Mouse (Mus musculus): ENCODE measurements around the gene Mtmr12.

DNA sequence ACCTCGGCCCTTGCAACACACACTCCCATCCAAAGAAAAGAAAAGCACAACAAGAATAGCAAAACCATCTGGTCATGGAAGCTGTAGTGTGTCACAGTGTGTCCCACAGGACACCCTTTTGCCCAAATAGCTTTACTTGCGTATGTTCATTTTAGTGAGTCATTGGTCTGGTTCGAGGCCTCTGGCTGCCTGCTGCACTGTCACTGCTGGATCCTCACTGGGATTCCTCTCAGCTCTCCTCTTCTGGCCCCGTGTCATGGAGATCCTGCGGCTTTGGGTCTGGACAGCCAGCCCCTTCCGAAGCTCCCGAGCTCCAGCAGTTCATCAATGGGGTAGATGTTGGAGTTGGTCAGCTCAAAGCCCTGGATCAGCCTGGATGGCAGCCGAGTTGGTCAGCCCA lies 113.6 kb downstream of the Mtmr12 start:
- TF ChIP-seq EP300 (IDR thresholded peaks at IDR 0.05; ENCODE audit: insufficient read depth, low read depth, low read length), result no peak
- no peak for TF ChIP-seq CTCF (IDR thresholded peaks at IDR 0.05; ENCODE audit: low read depth, low read length)
- no peak for TF ChIP-seq POLR2A (IDR thresholded peaks at IDR 0.05; ENCODE audit: insufficient read depth, low read length)
